9 mouse cellular contexts compared by ENCODE assay signal in genomic region chr13:117550108-117550507, GRCm38 (mm10). TPM values are rescaled to one million over a fixed set of nuclear protein-coding genes. Genes with fewer than 3 reads are reported as not detected.
DNase-seq lines count a peak whose midpoint lies in the region; ATAC-seq and TF ChIP-seq lines count a peak whose summit lies in the region.
"Had no signal": no experiment of that assay in that cellular context is flagged by ENCODE, and none has a peak within 500 bp of the region (broad histone marks: within the 10 kb centered on the region; RNA-seq: fewer than 3 reads in every experiment).

No protein-coding gene starts in this region.

- peak; percentile 65 for DNase-seq in intestine, embryonic 14.5 days (ENCODE audit: low spot score)
- peak; percentile 48 to 64 for DNase-seq in cerebellum, adult 18-20 months
- peak; percentile 30 to 46 for DNase-seq in layer of hippocampus, postnatal 36 days
- DNase-seq in urinary bladder, adult 2 months (ENCODE audit: low spot score) = no peak

- peak; percentile 90 for TF ChIP-seq CTCF in E14TG2a.4 (conservative IDR thresholded peaks at IDR 0.05; ENCODE audit: low read length)

- H3K4me2 ChIP-seq in intestine, embryonic 14.5 days (ENCODE audit: low read length) = no peak overlapping the region
- H3K4me2 ChIP-seq in intestine, embryonic 15.5 days (replicated peaks) = no peak overlapping the region
- no peak overlapping the region for H3K4me2 ChIP-seq in forebrain, embryonic 16.5 days (ENCODE audit: low read length)
- H3K4me2 ChIP-seq in midbrain, embryonic 16.5 days (ENCODE audit: low read length) = no peak overlapping the region
- H3K4me2 ChIP-seq: embryonic facial prominence, embryonic 15.5 days had no signal

- no peaks in the 10 kb centered on the region for H3K9me3 ChIP-seq in intestine, embryonic 14.5 days (ENCODE audit: control insufficient read depth, low read length)
- no peaks in the 10 kb centered on the region for H3K9me3 ChIP-seq in intestine, embryonic 15.5 days
- H3K9me3 ChIP-seq in E14TG2a.4 (ENCODE audit: low read length) = no peaks in the 10 kb centered on the region
- H3K9me3 ChIP-seq in forebrain, embryonic 16.5 days (ENCODE audit: control insufficient read depth, low read length) = no peaks in the 10 kb centered on the region
- no peaks in the 10 kb centered on the region for H3K9me3 ChIP-seq in midbrain, embryonic 16.5 days (replicated peaks; ENCODE audit: control insufficient read depth, low read length, poor library complexity, severe bottlenecking)
- H3K9me3 ChIP-seq: embryonic facial prominence, embryonic 15.5 days had no signal

- H3K27me3 ChIP-seq in intestine, embryonic 14.5 days (replicated peaks; ENCODE audit: control insufficient read depth, insufficient read depth, low read length) = no peaks in the 10 kb centered on the region
- no peaks in the 10 kb centered on the region for H3K27me3 ChIP-seq in intestine, embryonic 15.5 days (replicated peaks)
- H3K27me3 ChIP-seq in E14TG2a.4 (ENCODE audit: insufficient read depth, low read length) = no peaks in the 10 kb centered on the region
- H3K27me3 ChIP-seq in forebrain, embryonic 16.5 days (replicated peaks; ENCODE audit: control insufficient read depth, insufficient read depth, low read length) = no peaks in the 10 kb centered on the region
- no peaks in the 10 kb centered on the region for H3K27me3 ChIP-seq in midbrain, embryonic 16.5 days (ENCODE audit: control insufficient read depth, insufficient read depth, low read depth, low read length)
- H3K27me3 ChIP-seq: embryonic facial prominence, embryonic 15.5 days had no signal

- H3K4me3 ChIP-seq in intestine, embryonic 14.5 days (ENCODE audit: low read depth, low read length) = no peak overlapping the region
- H3K4me3 ChIP-seq in intestine, embryonic 15.5 days (replicated peaks) = no peak overlapping the region
- H3K4me3 ChIP-seq in E14TG2a.4 (replicated peaks; ENCODE audit: low read length) = no peak overlapping the region
- no peak overlapping the region for H3K4me3 ChIP-seq in forebrain, embryonic 16.5 days (replicated peaks; ENCODE audit: low read length)
- no peak overlapping the region for H3K4me3 ChIP-seq in midbrain, embryonic 16.5 days (ENCODE audit: low read depth, low read length)
- H3K4me3 ChIP-seq: embryonic facial prominence, embryonic 15.5 days had no signal

- H3K27ac ChIP-seq in intestine, embryonic 14.5 days (ENCODE audit: low read depth) = no peak overlapping the region
- no peak overlapping the region for H3K27ac ChIP-seq in intestine, embryonic 15.5 days
- H3K27ac ChIP-seq in forebrain, embryonic 16.5 days (ENCODE audit: low read length) = no peak overlapping the region
- H3K27ac ChIP-seq in midbrain, embryonic 16.5 days (ENCODE audit: low read length) = no peak overlapping the region
- H3K27ac ChIP-seq: embryonic facial prominence, embryonic 15.5 days had no signal

- no peak overlapping the region for H3K9ac ChIP-seq in intestine, embryonic 14.5 days (ENCODE audit: low read length)
- no peak overlapping the region for H3K9ac ChIP-seq in intestine, embryonic 15.5 days
- H3K9ac ChIP-seq in forebrain, embryonic 16.5 days (replicated peaks; ENCODE audit: low read depth, low read length) = no peak overlapping the region
- no peak overlapping the region for H3K9ac ChIP-seq in midbrain, embryonic 16.5 days (ENCODE audit: low read depth, low read length)
- H3K9ac ChIP-seq: embryonic facial prominence, embryonic 15.5 days had no signal

- no peaks in the 10 kb centered on the region for H3K4me1 ChIP-seq in intestine, embryonic 14.5 days (replicated peaks; ENCODE audit: control insufficient read depth, insufficient read depth, low read length)
- H3K4me1 ChIP-seq in intestine, embryonic 15.5 days (replicated peaks) = no peaks in the 10 kb centered on the region
- no peaks in the 10 kb centered on the region for H3K4me1 ChIP-seq in E14TG2a.4 (replicated peaks; ENCODE audit: low read depth, low read length)
- H3K4me1 ChIP-seq in forebrain, embryonic 16.5 days (replicated peaks; ENCODE audit: control insufficient read depth, insufficient read depth, low read length) = no peaks in the 10 kb centered on the region
- H3K4me1 ChIP-seq in midbrain, embryonic 16.5 days (ENCODE audit: control insufficient read depth, insufficient read depth, low read length) = no peaks in the 10 kb centered on the region
- H3K4me1 ChIP-seq: embryonic facial prominence, embryonic 15.5 days had no signal

- no peaks in the 10 kb centered on the region for H3K36me3 ChIP-seq in intestine, embryonic 14.5 days (ENCODE audit: control insufficient read depth, insufficient read depth, low read length)
- no peaks in the 10 kb centered on the region for H3K36me3 ChIP-seq in intestine, embryonic 15.5 days
- no peaks in the 10 kb centered on the region for H3K36me3 ChIP-seq in E14TG2a.4 (ENCODE audit: insufficient read depth, low read length)
- no peaks in the 10 kb centered on the region for H3K36me3 ChIP-seq in forebrain, embryonic 16.5 days (ENCODE audit: control insufficient read depth, insufficient read depth)
- no peaks in the 10 kb centered on the region for H3K36me3 ChIP-seq in midbrain, embryonic 16.5 days (ENCODE audit: control insufficient read depth, insufficient read depth, low read length)
- H3K36me3 ChIP-seq: embryonic facial prominence, embryonic 15.5 days had no signal

- ATAC-seq in intestine, embryonic 14.5 days (replicated peaks; ENCODE audit: low FRiP score, low TSS enrichment, low read depth) = no peak
- ATAC-seq in intestine, embryonic 15.5 days = no peak
- ATAC-seq in forebrain, embryonic 16.5 days = peak; percentile 86
- peak; percentile 79; the same call in 1 of the 2 replicates for ATAC-seq in midbrain, embryonic 16.5 days

- 42% methylated on average over 3 of the region's 3 CpGs for WGBS in intestine, embryonic 14.5 days
- 40% methylated on average over 3 of the region's 3 CpGs for WGBS in intestine, embryonic 15.5 days
- whole genome bisulfite sequencing in forebrain, embryonic 16.5 days = 52% methylated on average over 3 of the region's 3 CpGs
- 40% methylated on average over 3 of the region's 3 CpGs for WGBS in midbrain, embryonic 16.5 days

RNA-seq across cellular contexts. Expression of gene Hcn1, which starts 52.0 kb away (rescaled TPM):
- polyA plus RNA-seq in intestine, embryonic 14.5 days (2014; fragmentation: Nextera tagmentation; extraction: Ambion mirVana) = 0.11 and 0.15 TPM in 2 replicates
- 0.04 and 0.05 TPM in 2 replicates for polyA plus RNA-seq in intestine, embryonic 15.5 days (2015; fragmentation: Nextera tagmentation; extraction: Ambion mirVana)
- polyA plus RNA-seq in forebrain, embryonic 16.5 days (2015; fragmentation: Nextera tagmentation; extraction: Ambion mirVana) = 0.67 and 0.87 TPM in 2 replicates
- 10 to 100 TPM; 38.9 to 40.1 TPM for total RNA-seq in layer of hippocampus, postnatal 36 days (2021)
- polyA plus RNA-seq in midbrain, embryonic 16.5 days (2015; fragmentation: Nextera tagmentation; extraction: Ambion mirVana) = 0.56 and 0.57 TPM in 2 replicates
- polyA plus RNA-seq in urinary bladder, adult 2 months (2012; rRNA removed) = 6.9 and 9.3 TPM in 2 replicates

Comparison
In these comparisons a context has a peak if more than half of its experiments do, and no peak if none do; other contexts are left out.
1. ATAC-seq: peak in forebrain, embryonic 16.5 days (single experiment) and midbrain, embryonic 16.5 days (single experiment); none in intestine, embryonic 14.5 days (single experiment) and intestine, embryonic 15.5 days (single experiment).